Mouse (Mus musculus): ENCODE measurements around the gene Adamts9. TPM values are rescaled to one million over a fixed set of nuclear protein-coding genes. Genes with fewer than 3 reads are reported as not detected.

Adamts9 gene
- total RNA-seq, 4 experiments from 2014 or later = 5.9 to 12.6 (median 11.5) TPM

- DNase-seq (ENCODE audit: low spot score) = no peak
These were observed 132.7 kb downstream of the Adamts9 start for GRCm38 (mm10) chr6:92810628-92811027.

- no peak for DNase-seq (ENCODE audit: low spot score)
These were observed 133.5 kb downstream of the Adamts9 start for GRCm38 (mm10) chr6:92809818-92810217.

DNA sequence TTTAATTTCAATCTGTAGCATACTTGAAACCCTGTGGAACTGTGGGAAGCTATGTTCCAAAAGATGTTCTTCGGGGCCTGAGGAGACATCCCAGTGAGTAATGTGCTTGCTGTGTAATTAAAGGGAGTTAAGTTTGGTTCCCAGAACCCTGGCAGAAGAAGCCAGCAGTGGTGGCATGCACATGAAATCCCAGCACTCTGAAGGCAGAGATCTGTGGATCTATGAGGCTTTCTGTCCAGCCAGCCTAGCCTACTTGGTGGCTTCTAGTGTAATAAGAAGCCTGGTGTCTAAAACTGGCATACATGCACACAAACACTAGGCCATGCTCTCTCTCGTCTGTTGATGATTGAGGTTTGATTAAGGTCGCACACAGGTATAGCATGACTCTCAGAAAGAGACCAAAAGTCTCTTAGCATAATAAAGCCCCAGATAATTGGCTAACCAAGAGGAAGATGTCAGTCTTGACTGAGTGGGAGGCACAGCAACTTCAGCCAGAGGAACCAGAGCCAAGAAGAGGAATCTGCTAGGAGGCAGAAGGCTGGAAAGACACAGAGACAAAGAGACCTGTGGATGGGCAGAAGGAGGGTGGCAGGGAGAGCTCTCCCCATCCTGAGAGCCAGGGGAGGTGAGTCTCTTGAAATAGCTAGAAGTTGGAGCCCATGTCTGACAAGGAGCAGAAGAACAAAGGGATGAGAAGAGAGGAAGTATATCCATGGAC lies 138.9 kb downstream of the Adamts9 start:
- DNase-seq (ENCODE audit: low spot score) = no peak

DNA sequence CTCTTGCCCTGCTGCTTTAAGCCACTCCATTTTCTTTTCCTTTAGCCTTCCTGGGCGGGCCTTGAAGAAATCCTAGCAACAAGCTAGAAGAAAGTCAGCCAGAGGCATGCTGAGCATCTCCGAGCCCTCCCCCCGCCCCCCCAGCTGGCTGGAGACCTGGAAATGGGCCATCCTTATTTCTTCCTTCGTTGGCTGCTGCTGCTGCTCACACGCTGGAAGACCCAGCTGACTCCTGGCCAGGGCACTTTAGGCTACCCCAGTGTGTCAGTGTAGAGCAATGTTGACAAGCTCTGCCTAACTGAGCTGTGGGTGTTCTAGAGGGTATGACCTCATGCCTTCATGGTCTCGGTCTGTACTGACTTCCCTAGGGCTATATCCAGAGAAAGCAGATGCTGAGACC lies 140.1 kb downstream of the Adamts9 start:
- peak; percentile 49 for DNase-seq (ENCODE audit: low spot score)

DNA sequence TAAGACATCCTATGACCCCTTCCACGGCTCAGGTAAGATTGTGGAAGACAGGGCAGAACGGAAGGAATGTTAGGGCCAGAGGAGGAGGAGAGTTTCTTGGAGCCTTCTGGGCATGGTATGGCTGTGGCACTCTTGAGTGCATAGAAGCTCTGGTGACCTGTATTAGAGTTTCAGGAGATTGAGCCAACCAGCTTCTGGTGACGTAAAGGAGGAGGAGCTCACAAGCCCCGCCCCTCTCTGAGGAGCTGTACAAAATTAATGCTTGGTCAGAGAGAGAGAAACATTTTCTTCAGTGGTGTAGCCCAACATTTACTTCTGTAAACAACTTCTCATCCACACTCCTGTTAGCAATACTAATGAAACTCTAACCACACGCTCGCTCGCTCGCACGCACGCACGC lies 140.9 kb downstream of the Adamts9 start:
- DNase-seq (ENCODE audit: low spot score) = no peak

DNA sequence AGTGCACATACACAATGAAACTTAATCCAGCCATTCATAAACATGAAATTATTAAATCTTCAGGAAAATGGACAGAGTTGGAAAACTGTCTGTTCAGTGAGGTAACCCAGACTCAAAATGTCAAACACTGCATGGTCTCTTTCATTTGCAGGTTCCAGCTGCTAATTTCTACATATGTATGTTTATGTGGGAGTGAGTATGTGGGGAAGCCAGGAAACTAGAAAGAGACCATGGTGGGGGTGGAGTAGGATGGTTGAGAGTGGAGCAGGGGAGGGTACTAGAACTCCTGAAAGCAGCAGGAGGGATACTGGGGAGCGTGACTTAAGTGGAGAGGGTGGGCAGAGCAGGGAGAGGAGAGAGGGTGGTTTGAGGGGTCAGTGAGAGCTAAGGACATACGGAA lies 141.8 kb downstream of the Adamts9 start:
- no peak for DNase-seq (ENCODE audit: low spot score)

- DNase-seq (ENCODE audit: low spot score) = no peak
These were observed 149.5 kb downstream of the Adamts9 start for GRCm38 (mm10) chr6:92793804-92794203.

- peak; percentile 90 for DNase-seq (ENCODE audit: low spot score)
These were observed 155.9 kb downstream of the Adamts9 start for GRCm38 (mm10) chr6:92787376-92787712.

DNA sequence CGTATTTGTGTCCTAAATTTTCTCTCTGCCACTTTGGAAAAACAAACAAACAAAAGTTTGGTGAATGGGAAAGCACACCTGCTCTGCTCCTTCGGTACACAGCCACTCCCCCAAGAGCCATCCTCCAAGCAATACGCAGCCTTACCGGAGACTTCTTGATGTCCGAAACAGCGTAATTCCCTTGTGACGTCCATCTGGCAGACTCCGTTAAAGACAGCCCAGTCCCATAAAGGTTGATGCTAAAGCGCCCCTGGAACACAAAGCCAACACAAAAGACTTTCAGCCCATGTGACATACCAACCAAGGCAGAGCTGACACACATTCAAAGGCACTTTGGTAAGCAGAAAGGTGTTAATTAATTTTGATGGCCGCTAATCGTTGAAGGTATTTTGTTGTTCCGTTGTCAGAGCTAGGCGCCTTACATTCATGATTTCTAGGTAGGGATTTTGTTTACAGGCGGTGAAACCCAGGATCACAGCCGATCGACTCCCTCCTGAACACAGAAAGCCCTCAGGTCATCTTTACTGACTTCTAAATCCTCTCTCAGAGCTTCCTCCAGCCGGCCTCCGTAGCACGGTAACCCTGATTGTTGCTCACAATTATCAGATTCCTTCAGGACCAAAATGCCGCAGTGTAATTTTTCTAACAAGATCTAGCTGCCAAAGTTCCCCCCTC lies 156.5 kb downstream of the Adamts9 start:
- no peak for DNase-seq (ENCODE audit: low spot score)

GRCm38 (mm10) chr6:92784782-92785181 lies 158.5 kb downstream of the Adamts9 start:
- DNase-seq (ENCODE audit: low spot score) = peak; percentile 55

GRCm38 (mm10) chr6:92781446-92781845 lies 161.8 kb downstream of the Adamts9 start:
- no peak for DNase-seq (ENCODE audit: low spot score)

DNA sequence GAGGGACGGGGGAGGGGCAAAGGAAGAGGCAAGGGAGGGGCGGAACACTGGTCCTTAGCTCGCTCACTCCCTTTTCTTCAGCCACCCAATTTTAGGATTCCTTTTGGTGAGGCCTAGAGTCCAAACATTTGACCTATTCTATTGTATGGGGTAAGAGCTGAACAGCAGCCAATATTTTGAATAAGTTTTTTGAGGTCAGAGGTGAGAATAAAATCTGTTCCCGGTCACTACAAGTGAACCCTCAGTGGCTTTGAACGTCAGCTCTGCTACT lies 163.4 kb downstream of the Adamts9 start:
- no peak for DNase-seq (ENCODE audit: low spot score)

DNA sequence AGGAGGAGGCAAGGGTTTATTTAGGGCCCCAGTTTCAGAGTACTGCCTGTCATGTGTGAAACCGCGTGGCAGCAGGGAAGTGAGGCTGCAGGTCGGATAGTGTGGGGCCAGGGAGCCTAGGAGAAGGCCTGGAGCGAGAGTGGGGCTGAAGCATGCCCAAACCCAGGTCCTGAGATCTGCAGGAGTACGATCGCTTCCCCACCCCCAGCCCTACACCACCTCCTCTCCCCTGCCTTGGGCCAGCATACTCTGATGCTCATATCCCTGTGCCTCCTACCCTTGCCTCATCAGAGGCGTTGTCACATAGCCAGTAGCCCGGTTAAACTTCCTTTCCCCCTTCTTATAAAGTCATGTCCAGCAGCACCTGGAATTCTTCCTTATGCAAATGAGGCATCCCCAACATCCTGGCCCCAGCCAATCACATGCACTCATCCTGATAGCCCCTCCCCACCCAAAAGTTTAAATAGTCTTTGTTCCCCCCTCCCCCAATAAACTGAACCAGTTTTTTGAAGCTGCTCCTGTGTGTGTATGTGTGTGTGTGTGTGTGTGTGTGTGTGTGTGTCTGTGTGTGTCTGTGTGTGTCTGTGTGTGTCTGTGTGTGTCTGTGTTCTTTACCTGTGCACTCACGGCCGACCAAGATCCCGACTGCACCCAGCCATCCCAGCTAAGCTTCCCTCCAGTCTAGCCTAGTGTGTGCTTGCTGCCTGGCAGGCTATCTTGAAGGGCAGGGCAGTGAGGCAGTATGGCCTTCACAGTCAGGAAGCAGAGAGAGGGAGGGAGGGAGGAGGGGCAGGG lies 164.0 kb downstream of the Adamts9 start:
- no peak for DNase-seq (ENCODE audit: low spot score)

DNA sequence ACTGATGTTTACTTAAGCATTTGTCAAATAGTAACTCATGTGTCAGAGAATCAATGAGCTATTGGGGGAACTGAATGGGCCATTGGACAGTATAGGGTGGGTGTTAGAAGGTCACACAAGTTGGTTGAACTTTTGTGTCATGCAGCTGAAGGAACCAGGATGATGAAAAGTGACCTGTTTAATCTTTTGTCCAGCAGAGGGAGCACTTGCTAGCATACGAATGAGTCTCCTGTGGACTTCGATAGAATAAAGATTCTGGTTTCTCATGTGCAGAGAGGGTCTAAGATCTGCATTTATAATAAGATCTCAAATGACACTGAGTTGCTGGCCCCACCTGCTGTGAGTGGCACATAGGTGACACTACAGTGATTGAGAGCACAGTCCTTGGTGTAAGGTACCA lies 166.9 kb downstream of the Adamts9 start:
- peak; percentile 34 for DNase-seq (ENCODE audit: low spot score)

- no peak for DNase-seq (ENCODE audit: low spot score)
These were observed 180.9 kb downstream of the Adamts9 start for GRCm38 (mm10) chr6:92762372-92762771.

DNA sequence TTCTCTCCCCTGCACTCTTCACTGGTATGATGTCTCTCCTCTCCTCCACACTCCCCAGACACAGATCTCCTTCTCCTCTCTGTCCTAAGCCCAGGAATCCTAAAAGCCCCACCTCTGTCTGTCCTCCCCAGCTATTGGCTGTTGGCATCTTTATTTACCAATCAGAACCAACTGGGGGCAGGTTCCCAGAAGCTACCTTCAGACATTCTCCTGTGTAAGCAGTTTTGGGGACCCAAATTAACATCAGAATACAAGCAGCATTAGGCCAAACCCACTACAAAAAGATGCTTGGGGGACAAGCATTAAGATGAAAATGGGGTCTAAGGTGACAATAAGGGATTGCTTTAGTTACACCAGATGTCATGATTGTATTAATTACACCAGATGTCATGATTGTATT lies 183.7 kb downstream of the Adamts9 start:
- DNase-seq (ENCODE audit: low spot score) = no peak

DNA sequence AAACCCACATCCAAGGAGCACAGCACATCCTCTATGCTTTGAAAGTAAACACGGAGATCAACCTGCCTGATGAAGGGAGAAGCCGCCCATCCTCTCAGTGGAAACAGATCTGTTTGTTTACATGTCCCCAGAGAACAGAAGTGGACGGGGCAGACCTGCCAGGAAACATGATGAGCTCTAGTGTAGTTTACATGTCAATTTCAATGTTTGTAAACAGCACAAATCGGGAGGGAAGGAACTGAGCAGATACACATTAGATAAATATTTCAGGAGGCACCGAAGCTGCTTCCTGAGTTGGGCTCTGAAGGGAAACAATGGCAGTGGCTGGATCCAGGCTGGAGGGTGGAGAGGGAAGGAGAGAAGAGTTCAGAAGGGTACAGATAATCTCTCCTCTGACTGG lies 187.5 kb downstream of the Adamts9 start:
- no peak for DNase-seq (ENCODE audit: low spot score)

DNA sequence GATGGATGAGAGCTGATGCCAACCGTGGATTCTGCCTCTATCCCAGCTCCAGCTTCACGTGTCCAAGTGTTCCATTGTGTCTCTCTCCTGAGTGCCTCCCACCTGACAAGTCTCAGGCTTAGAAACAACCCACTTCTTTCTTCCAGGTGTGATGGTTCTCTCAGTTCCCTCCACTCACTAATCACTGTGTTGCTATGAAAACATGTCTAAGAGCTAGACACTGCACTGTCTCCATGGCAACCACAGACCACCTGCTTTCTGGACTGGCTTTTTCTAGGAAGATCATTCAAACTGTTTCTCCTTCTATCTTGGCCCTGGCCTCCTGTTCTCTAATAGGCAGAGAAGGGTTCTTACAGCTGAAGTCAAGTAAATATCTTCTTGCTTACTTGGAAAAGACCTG lies 190.6 kb downstream of the Adamts9 start:
- DNase-seq (ENCODE audit: low spot score) = no peak

DNA sequence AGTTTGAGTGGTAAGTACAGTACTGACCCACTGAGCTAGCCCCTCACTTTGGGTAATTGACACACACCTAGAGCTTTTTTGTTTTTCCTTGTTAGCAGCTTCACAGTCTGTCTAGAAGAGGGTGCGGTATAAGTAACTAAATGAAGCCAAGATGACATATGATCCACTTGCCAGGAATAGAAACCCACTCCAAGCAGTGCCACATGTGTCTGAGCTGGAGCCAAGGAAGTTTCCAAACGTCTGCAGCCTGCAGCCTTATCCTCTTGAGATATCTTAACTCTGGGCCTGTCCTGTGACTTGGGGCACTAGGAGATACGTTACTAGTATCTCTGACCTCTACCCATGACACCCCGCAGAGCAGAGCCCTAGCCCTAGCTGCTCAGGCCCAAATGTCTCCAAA lies 193.9 kb downstream of the Adamts9 start:
- no peak for DNase-seq (ENCODE audit: low spot score)

DNA sequence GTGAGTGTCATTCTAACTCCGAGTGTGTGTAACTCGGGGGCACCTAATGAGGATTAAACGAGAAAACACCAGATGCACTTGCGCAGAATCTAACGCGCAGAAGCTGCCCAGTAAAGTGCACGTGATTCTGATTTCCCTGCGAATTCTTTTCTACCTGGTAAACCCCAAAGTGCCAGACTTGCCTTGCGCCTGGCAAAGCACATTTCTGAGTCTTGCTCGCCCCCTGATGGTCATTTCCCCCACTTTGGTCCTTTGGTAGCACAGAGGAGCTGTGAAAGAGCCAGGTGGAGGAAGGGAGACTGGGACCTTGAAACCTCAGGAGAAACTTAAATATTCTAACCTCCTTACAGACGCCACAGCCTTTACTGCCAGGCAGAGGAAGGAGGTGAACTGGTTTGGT lies 199.7 kb downstream of the Adamts9 start:
- DNase-seq (ENCODE audit: low spot score) = peak; percentile 32

DNA sequence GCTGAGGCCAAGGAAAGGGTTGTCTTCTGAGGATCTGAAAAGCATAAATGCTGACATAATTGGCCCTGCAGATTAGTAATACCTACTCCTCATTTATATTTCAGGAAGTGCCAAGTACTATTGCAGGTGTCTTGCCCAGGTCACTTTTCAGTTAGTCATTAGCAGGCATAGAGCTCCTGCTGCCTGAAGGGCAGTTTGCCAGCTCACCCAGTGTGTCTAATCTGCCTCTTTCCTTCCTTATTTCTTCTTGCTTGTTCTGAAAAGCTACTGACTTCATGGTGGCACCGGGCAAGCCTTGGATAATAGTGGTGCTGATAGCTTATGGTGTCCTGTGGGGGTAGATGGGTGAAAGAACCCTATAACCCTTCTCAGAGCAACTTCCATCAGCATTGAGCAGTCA lies 206.2 kb downstream of the Adamts9 start:
- no peak for DNase-seq (ENCODE audit: low spot score)

GRCm38 (mm10) chr6:92733651-92734050 lies 209.6 kb downstream of the Adamts9 start:
- DNase-seq (ENCODE audit: low spot score) = no peak

- no peak for DNase-seq (ENCODE audit: low spot score)
These were observed 214.8 kb downstream of the Adamts9 start for GRCm38 (mm10) chr6:92728514-92728913.
